Comparison of ENCODE assay signal across 21 mouse cellular contexts in genomic region chr16:24792836-24793235, GRCm38 (mm10).
DNase-seq lines count a peak whose midpoint lies in the region; ATAC-seq lines count a peak whose summit lies in the region.
"Had no signal": no experiment of that assay in that cellular context is flagged by ENCODE, and none has a peak within 500 bp of the region (broad histone marks: within the 10 kb centered on the region; RNA-seq: fewer than 3 reads in every experiment).

No protein-coding gene starts in this region.

- no peak overlapping the region for H3K4me2 ChIP-seq in lung, embryonic 15.5 days
- H3K4me2 ChIP-seq in midbrain, embryonic 13.5 days (replicated peaks): no peak overlapping the region
- H3K4me2 ChIP-seq: forebrain, embryonic 12.5 days; heart, embryonic 11.5 days; hindbrain, embryonic 15.5 days had no signal

- H3K36me3 ChIP-seq in lung, embryonic 15.5 days: no peaks in the 10 kb centered on the region
- H3K36me3 ChIP-seq in midbrain, embryonic 13.5 days: no peaks in the 10 kb centered on the region
- H3K36me3 ChIP-seq: forebrain, embryonic 12.5 days; hindbrain, embryonic 10.5 days; hindbrain, embryonic 15.5 days had no signal

- no peaks in the 10 kb centered on the region for H3K27me3 ChIP-seq in lung, embryonic 15.5 days
- H3K27me3 ChIP-seq in midbrain, embryonic 13.5 days: no peaks in the 10 kb centered on the region
- H3K27me3 ChIP-seq: forebrain, embryonic 12.5 days; hindbrain, embryonic 15.5 days; Patski had no signal

- H3K9ac ChIP-seq in lung, embryonic 15.5 days: no peak overlapping the region
- H3K9ac ChIP-seq in midbrain, embryonic 13.5 days (replicated peaks): no peak overlapping the region
- H3K9ac ChIP-seq: forebrain, embryonic 12.5 days; hindbrain, embryonic 15.5 days had no signal

- ATAC-seq in lung, embryonic 15.5 days (ENCODE audit: borderline replicate concordance, extremely low read depth, low FRiP score, low TSS enrichment): no peak
- ATAC-seq in midbrain, embryonic 13.5 days: no peak
- ATAC-seq: activated CD4-positive, CD25-positive, alpha-beta regulatory T cell, adult 4 months; forebrain, embryonic 16.5 days; Patski had no signal

- peaks cover 13% of the 10 kb centered on the region for H3K4me1 ChIP-seq in lung, embryonic 15.5 days
- H3K4me1 ChIP-seq in midbrain, embryonic 13.5 days (replicated peaks): no peaks in the 10 kb centered on the region
- H3K4me1 ChIP-seq: forebrain, embryonic 12.5 days; hindbrain, embryonic 10.5 days; hindbrain, embryonic 15.5 days had no signal

- H3K9me3 ChIP-seq in lung, embryonic 15.5 days: no peaks in the 10 kb centered on the region
- no peaks in the 10 kb centered on the region for H3K9me3 ChIP-seq in midbrain, embryonic 13.5 days
- H3K9me3 ChIP-seq: forebrain, embryonic 12.5 days; hindbrain, embryonic 10.5 days; hindbrain, embryonic 15.5 days had no signal

- 80% methylated on average over 4 of the region's 4 CpGs for WGBS in lung, embryonic 15.5 days
- WGBS in midbrain, embryonic 13.5 days: 86% methylated on average over 4 of the region's 4 CpGs

- H3K27ac ChIP-seq in lung, embryonic 15.5 days: peak overlapping the region; percentile 63
- no peak overlapping the region for H3K27ac ChIP-seq in midbrain, embryonic 13.5 days
- H3K27ac ChIP-seq: forebrain, embryonic 12.5 days; heart, adult 2 months; hindbrain, embryonic 10.5 days; hindbrain, embryonic 15.5 days had no signal

- H3K4me3 ChIP-seq in lung, embryonic 15.5 days: no peak overlapping the region
- no peak overlapping the region for H3K4me3 ChIP-seq in midbrain, embryonic 13.5 days (replicated peaks)
- H3K4me3 ChIP-seq: forebrain, embryonic 12.5 days; heart, adult 2 months; hindbrain, embryonic 10.5 days; hindbrain, embryonic 15.5 days had no signal

- peak; percentile 6 for DNase-seq in kidney, postnatal 14 days
- no peak for DNase-seq in kidney, adult 18-20 months
- DNase-seq in lung, postnatal 25 days (ENCODE audit: low spot score): no peak
- DNase-seq in 3134 (ENCODE audit: extremely low read depth, insufficient read length, low spot score) (peak; percentile 13), 3T3-L1 (ENCODE audit: low read depth, low spot score) (peak; percentile 48)
- DNase-seq in cerebellum, adult 9-11 months: no peak
- DNase-seq: adrenal gland, postnatal 14 days; cerebellum, adult 11-12 months; cerebellum, adult 9-10 months; cerebellum, postnatal 36 days; gastrocnemius, postnatal 10 days; heart, adult 2 months had no signal

Comparison
In these comparisons a context has a peak if more than half of its experiments do, and no peak if none do; other contexts are left out.
1. DNase-seq: peak in kidney, postnatal 14 days (single experiment), 3134 (single experiment) and 3T3-L1 (single experiment); none in kidney, adult 18-20 months (single experiment), lung, postnatal 25 days (single experiment) and cerebellum, adult 9-11 months (single experiment).